Mouse (Mus musculus) kidney, adult 2 months (tissue): ENCODE results near the gene Ccr1.

ENCODE experiments used
- CTCF ChIP-seq: fragments of 200-500 bp; conservative IDR thresholded peaks from 2 replicates; pipeline ENCODE4 v1.5.1; 2011; ENCODE audit warnings: low read depth, mild to moderate bottlenecking, control low read depth, low read length, moderate library complexity, mixed read lengths; ENCODE audit not compliant: insufficient read depth, insufficient read length
- POLR2A ChIP-seq: fragments of 200-500 bp; IDR thresholded peaks from one replicate; pipeline ENCODE4 v1.6.1; 2011; ENCODE audit warnings: low read depth, low read length, control low read depth

- no peak for TF ChIP-seq POLR2A
- no peak for TF ChIP-seq CTCF
These were observed 21.2 kb upstream of the Ccr1 start for GRCm38 (mm10) chr9:123989671-123990070.
